15 mouse cellular contexts compared by ENCODE assay signal in the genomic region with DNA sequence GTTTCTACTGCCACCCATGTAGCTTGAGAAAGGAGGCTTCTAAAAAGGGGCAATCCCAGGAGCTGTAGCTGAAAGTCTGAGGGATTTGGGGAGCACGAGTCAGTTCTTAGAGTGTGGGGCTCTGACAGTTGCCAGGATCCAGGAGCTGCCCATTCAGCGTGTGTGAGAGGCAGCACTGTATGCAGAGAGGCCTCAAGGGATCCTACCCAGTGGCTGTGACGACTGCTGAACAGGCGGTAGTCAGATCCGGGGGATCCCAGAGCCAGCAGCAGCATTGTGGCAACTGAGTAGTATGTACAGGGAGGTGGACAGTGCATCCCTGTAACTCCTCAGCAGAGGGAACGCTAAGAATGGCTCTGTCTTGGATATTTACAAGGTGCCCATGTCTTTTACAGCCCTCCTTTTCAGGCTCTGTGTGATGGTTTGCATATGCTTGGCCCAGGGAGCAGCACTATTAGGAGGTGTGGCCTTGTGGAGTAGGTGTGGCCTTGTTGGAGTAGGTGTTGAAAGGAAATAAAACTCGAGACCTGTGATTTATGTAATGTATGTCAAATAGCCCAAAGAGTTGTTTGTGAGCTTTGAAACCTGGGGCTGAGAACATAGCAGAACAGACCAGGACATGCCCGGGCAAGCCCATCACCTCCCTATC. TPM values are rescaled to one million over a fixed set of nuclear protein-coding genes. Genes with fewer than 3 reads are reported as not detected.
DNase-seq lines count a peak whose midpoint lies in the region; TF ChIP-seq lines count a peak whose summit lies in the region.
"Had no signal": no experiment of that assay in that cellular context is flagged by ENCODE, and none has a peak within 500 bp of the region (broad histone marks: within the 10 kb centered on the region; RNA-seq: fewer than 3 reads in every experiment).

No protein-coding gene starts in this region.

- in situ Hi-C loops in CH12.LX (cut with MboI; ENCODE audit: low pct_ligation_motif_present, low pct_unique_long_range_greater_than_20kb, low sequenced_read_pairs): no loop called here

- H3K9ac ChIP-seq in CH12.LX (ENCODE audit: insufficient read depth, low read depth): no peak overlapping the region
- H3K9ac ChIP-seq: liver, embryonic 15.5 days had no signal

- DNase-seq in lung, adult 18-20 months: peak; percentile 56 to 73
- DNase-seq in lung, adult 2 months: no peak
- DNase-seq in CH12.LX (ENCODE audit: extremely low read depth): peak; percentile 58
- DNase-seq in WW6 (ENCODE audit: low read depth, low spot score): peak; percentile 60
- DNase-seq in lung, postnatal 10 days: peak; percentile 66
- no peak for DNase-seq in adrenal gland, adult 8-10 months
- no peak for DNase-seq in yolk sac, embryonic 10.5 days (ENCODE audit: low spot score)
- DNase-seq in thymus, postnatal 4 days: no peak
- DNase-seq: adrenal gland, postnatal 10 days; kidney, adult 8-10 months had no signal

- peaks cover 4% of the 10 kb centered on the region for H3K4me1 ChIP-seq in lung, adult 2 months (ENCODE audit: control insufficient read depth, insufficient read depth, low read length)
- H3K4me1 ChIP-seq in CH12.LX (ENCODE audit: control insufficient read depth in 1 of 2, insufficient read depth in 2 of 2): peaks cover 24 to 72% of the 10 kb centered on the region in 2 experiments

- no peak for TF ChIP-seq EP300 in CH12.LX (IDR thresholded peaks at IDR 0.05; ENCODE audit: low read length)

- no peak for TF ChIP-seq POLR2A in lung, adult 2 months (IDR thresholded peaks at IDR 0.05; ENCODE audit: borderline replicate concordance, extremely low read depth, low read depth, low read length)
- TF ChIP-seq POLR2A in CH12.LX (IDR thresholded peaks at IDR 0.05; ENCODE audit: low read depth, low read length): no peak

- TF ChIP-seq CTCF in lung, adult 2 months (IDR thresholded peaks at IDR 0.05; ENCODE audit: insufficient read depth, low read length): no peak
- no peak for TF ChIP-seq CTCF in CH12.LX (conservative IDR thresholded peaks at IDR 0.05 in 1 of 2, IDR thresholded peaks at IDR 0.05 in 1 of 2; ENCODE audit: low read depth in 2 of 2, low read length in 2 of 2)

- dilution Hi-C loops in CH12.LX (cut with MboI; ENCODE audit: extremely low pct_ligation_motif_present, extremely low pct_unique_long_range_greater_than_20kb, low sequenced_read_pairs): no loop called here

- 67% methylated on average over 8 of the region's 8 CpGs for WGBS in lung, adult 2 months

- H3K27ac ChIP-seq in CH12.LX (ENCODE audit: insufficient read depth, low read depth): 0 out of 2 replicates have a peak overlapping the region, but pooled peaks have one; percentile 13
- H3K27ac ChIP-seq: left cerebral cortex, adult 2 months; liver, embryonic 15.5 days had no signal

- no peak overlapping the region for H3K4me2 ChIP-seq in CH12.LX (ENCODE audit: insufficient read depth, low read depth, poor library complexity, severe bottlenecking)

- no peaks in the 10 kb centered on the region for H3K27me3 ChIP-seq in CH12.LX (replicated peaks)

- H3K9me3 ChIP-seq in CH12.LX (replicated peaks; ENCODE audit: low read length): no peaks in the 10 kb centered on the region
- H3K9me3 ChIP-seq: liver, embryonic 15.5 days had no signal

- no peak overlapping the region for H3K4me3 ChIP-seq in lung, adult 2 months (replicated peaks; ENCODE audit: extremely low read depth, low read depth, low read length)
- H3K4me3 ChIP-seq in CH12.LX (replicated peaks in 1 of 3; ENCODE audit: low read depth in 2 of 3, low read length in 2 of 3, poor library complexity in 1 of 3): no peak overlapping the region
- H3K4me3 ChIP-seq: left cerebral cortex, adult 2 months; liver, embryonic 15.5 days had no signal

- H3K79me2 ChIP-seq in CH12.LX (replicated peaks; ENCODE audit: control insufficient read depth, extremely low read depth, insufficient read depth, poor library complexity, severe bottlenecking): no peaks in the 10 kb centered on the region

- no peak for TF ChIP-seq RAD21 in CH12.LX (IDR thresholded peaks at IDR 0.05; ENCODE audit: low read depth, low read length)

- no peaks in the 10 kb centered on the region for H3K36me3 ChIP-seq in CH12.LX (replicated peaks in 1 of 2; ENCODE audit: control insufficient read depth in 1 of 2, insufficient read depth in 1 of 2, low read length in 1 of 2)
- H3K36me3 ChIP-seq: liver, embryonic 15.5 days had no signal

TF ChIP-seq in CH12.LX, 34 proteins besides CTCF, POLR2A, EP300 and RAD21:
- TF ChIP-seq BHLHE40 (IDR thresholded peaks at IDR 0.05; ENCODE audit: low read depth, low read length): no peak
- TF ChIP-seq JUN (IDR thresholded peaks at IDR 0.05; ENCODE audit: insufficient read depth, low read depth, low read length): no peak
- TF ChIP-seq TBP (conservative IDR thresholded peaks at IDR 0.05; ENCODE audit: low read depth, low read length): no peak
- no peak for TF ChIP-seq RCOR1 (conservative IDR thresholded peaks at IDR 0.05; ENCODE audit: low read depth, low read length)
- TF ChIP-seq ZMIZ1 (IDR thresholded peaks at IDR 0.05; ENCODE audit: low read depth, low read length): no peak
- TF ChIP-seq NELFE (IDR thresholded peaks at IDR 0.05; ENCODE audit: low read depth, low read length): no peak
- no peak for TF ChIP-seq MAFK (IDR thresholded peaks at IDR 0.05; ENCODE audit: insufficient replicate concordance, low read length)
- no peak for TF ChIP-seq TCF12 (IDR thresholded peaks at IDR 0.05; ENCODE audit: low read depth, low read length)
- no peak for TF ChIP-seq SIN3A (IDR thresholded peaks at IDR 0.05; ENCODE audit: low read length)
- TF ChIP-seq MAX (IDR thresholded peaks at IDR 0.05; ENCODE audit: low read length): no peak
- no peak for TF ChIP-seq CHD1 (IDR thresholded peaks at IDR 0.05; ENCODE audit: low read depth, low read length)
- no peak for TF ChIP-seq ELF1 (IDR thresholded peaks at IDR 0.05; ENCODE audit: low read depth, low read length)
- TF ChIP-seq PAX5 (IDR thresholded peaks at IDR 0.05; ENCODE audit: low read length): no peak
- no peak for TF ChIP-seq IRF4 (IDR thresholded peaks at IDR 0.05; ENCODE audit: low read depth, low read length)
- no peak for TF ChIP-seq JUND (conservative IDR thresholded peaks at IDR 0.05; ENCODE audit: low read depth, low read length)
- no peak for TF ChIP-seq E2F4 (IDR thresholded peaks at IDR 0.05; ENCODE audit: insufficient replicate concordance, low read depth, low read length)
- no peak for TF ChIP-seq GABPA (IDR thresholded peaks at IDR 0.05; ENCODE audit: insufficient replicate concordance, low read depth, low read length)

RNA-seq across cellular contexts. Expression of a gene that starts 33.1 kb away (rescaled TPM):
- polyA plus RNA-seq in lung, adult 2 months (2012; rRNA removed): 3.2 and 4.6 TPM in 2 replicates
- total RNA-seq in CH12.LX (2012; rRNA removed) (not detected in 2 replicates), CH12.LX (2014; rRNA removed) (not detected in 2 replicates)
- polyA plus RNA-seq in CH12.LX (2012; ENCODE audit: insufficient read length, low read depth): not detected in 2 replicates
- total RNA-seq in adrenal gland, adult 8-10 months (2022): 100 to 1,000 TPM; 161 to 353 (median 258) TPM
- total RNA-seq: hematopoietic stem cell, adult 5-6 weeks; monocyte, adult 5-6 weeks had no signal

RNA-seq across cellular contexts. Expression of a gene that starts 35.8 kb away (rescaled TPM):
- polyA plus RNA-seq in lung, adult 2 months (2012; rRNA removed): not detected in 2 replicates
- total RNA-seq in CH12.LX (2012; rRNA removed) (not detected in 2 replicates), CH12.LX (2014; rRNA removed) (not detected in 2 replicates)
- not detected in 2 replicates for polyA plus RNA-seq in CH12.LX (2012; ENCODE audit: insufficient read length, low read depth)
- total RNA-seq in adrenal gland, adult 8-10 months (2022): not detected
- total RNA-seq: adrenal gland, postnatal 10 days; heart, adult 8-10 months; hematopoietic stem cell, adult 5-6 weeks; left cerebral cortex, adult 2 months; monocyte, adult 5-6 weeks had no signal
- polyA plus RNA-seq: liver, embryonic 15.5 days had no signal

RNA-seq across cellular contexts. Expression of a gene that starts 50.6 kb away (rescaled TPM):
- 9.6 and 10.4 TPM in 2 replicates for polyA plus RNA-seq in lung, adult 2 months (2012; rRNA removed)
- 0.25 and 0.30 TPM in 2 replicates for total RNA-seq in CH12.LX (2012; rRNA removed)
- total RNA-seq in CH12.LX (2014; rRNA removed): not detected in 2 replicates
- not detected in 2 replicates for polyA plus RNA-seq in CH12.LX (2012; ENCODE audit: insufficient read length, low read depth)
- total RNA-seq in adrenal gland, adult 8-10 months (2022): 10 to 100 TPM in 1 of 4 experiments, 1 to 10 TPM in 3; 3.8 to 11.9 (median 5.2) TPM

Comparison
In these comparisons a context has a peak if more than half of its experiments do, and no peak if none do; other contexts are left out.
1. DNase-seq: peak in lung, adult 18-20 months (2 of 2), CH12.LX (single experiment), WW6 (single experiment) and lung, postnatal 10 days (single experiment); none in lung, adult 2 months (single experiment), adrenal gland, adult 8-10 months (single experiment), yolk sac, embryonic 10.5 days (single experiment) and thymus, postnatal 4 days (single experiment).
2. RNA of a gene that starts 33.1 kb away (total RNA-seq): 161 to 353 TPM in adrenal gland, adult 8-10 months; not detected in CH12.LX; every median in the first group is over 100 times any median in the second.